Comparison of ENCODE assay signal across 14 mouse cellular contexts in genomic region chr4:136997723-136998345, GRCm38 (mm10). TPM values are rescaled to one million over a fixed set of nuclear protein-coding genes. Genes with fewer than 3 reads are reported as not detected.
A peak's percentile ranks its signal among the peaks of the same experiment; 100 is the strongest.
DNase-seq lines count a peak whose midpoint lies in the region; ATAC-seq lines count a peak whose summit lies in the region.
"Had no signal": no experiment of that assay in that cellular context is flagged by ENCODE, and none has a peak within 500 bp of the region (broad histone marks: within the 10 kb centered on the region; RNA-seq: fewer than 3 reads in every experiment).

No protein-coding gene starts in this region.

- ATAC-seq in cerebellum, adult (ENCODE audit: insufficient number of reproducible peaks, low FRiP score, low TSS enrichment), result peak; percentile 66; the same call in 1 of the 2 replicates
- ATAC-seq: CD4-positive, CD25-positive, alpha-beta regulatory T cell, adult 4 months had no signal

- DNase-seq in right cerebral cortex, adult 18-20 months, result peak; percentile 43
- DNase-seq in right cerebral cortex, postnatal 4 days, result no peak
- peak; percentile 82 for DNase-seq in cerebellum, adult 8-10 months
- peak; percentile 19 to 22 for DNase-seq in right cerebral cortex, postnatal 36 days (ENCODE audit: low spot score in 2 of 2)
- no peak for DNase-seq in urinary bladder, adult 2 months (ENCODE audit: low spot score)
- no peak for DNase-seq in frontal cortex, postnatal 14 days (ENCODE audit: low spot score in 2 of 2)
- DNase-seq: adrenal gland, postnatal 25 days; heart, adult 11 months; kidney, adult 9 months; kidney, postnatal 36 days; lung, postnatal 4 days; thymus, postnatal 14 days had no signal

RNA-seq across cellular contexts. Expression of gene Epha8, which starts 41.2 kb away (rescaled TPM):
- polyA plus RNA-seq in urinary bladder, adult 2 months (2012; rRNA removed), result 0.03 and 0.07 TPM in 2 replicates
- polyA plus RNA-seq: CD4-positive, CD25-positive, alpha-beta regulatory T cell, adult 4 months had no signal

RNA-seq across cellular contexts. Expression of gene Zbtb40, which starts 50.8 kb away (rescaled TPM):
- 3.8 and 4.8 TPM in 2 replicates for polyA plus RNA-seq in urinary bladder, adult 2 months (2012; rRNA removed)

Comparison
In these comparisons a context has a peak if more than half of its experiments do, and no peak if none do; other contexts are left out.
1. DNase-seq: peak in right cerebral cortex, adult 18-20 months (single experiment), cerebellum, adult 8-10 months (single experiment) and right cerebral cortex, postnatal 36 days (2 of 2); none in right cerebral cortex, postnatal 4 days (single experiment), urinary bladder, adult 2 months (single experiment) and frontal cortex, postnatal 14 days (0 of 2).